Mouse (Mus musculus) bone marrow, adult 2 months (tissue): ENCODE data around the gene Sec22b. TPM values are rescaled to one million over a fixed set of nuclear protein-coding genes. Genes with fewer than 3 reads are reported as not detected.
A peak's percentile ranks its signal among the peaks of the same experiment; 100 is the strongest.

Experiments
- H3K27ac ChIP-seq: fragments of 200-500 bp; 2 replicates; pipeline ENCODE4 v1.5.1; 2012; ENCODE audit warnings: low read depth, mild to moderate bottlenecking, control low read depth, inconsistent platforms, low read length; ENCODE audit not compliant: control insufficient read depth, poor library complexity, insufficient read depth
- H3K4me1 ChIP-seq: fragments of 200-500 bp; 2 replicates; pipeline ENCODE4 v1.6.1; 2011; ENCODE audit warnings: low read length; ENCODE audit not compliant: control insufficient read depth, insufficient read depth
- H3K4me3 ChIP-seq: fragments of 200-500 bp; replicated peaks from 2 replicates; pipeline ENCODE3; 2011; ENCODE audit warnings: mild to moderate bottlenecking, low read depth, low read length, control low read depth; ENCODE audit not compliant: control insufficient read depth
- CTCF ChIP-seq: fragments of 200-500 bp; IDR thresholded peaks from 2 replicates; pipeline ENCODE4 v1.5.1; 2011; ENCODE audit warnings: low read length, control low read depth; ENCODE audit not compliant: control insufficient read depth, insufficient read depth
- POLR2A ChIP-seq: fragments of 200-500 bp; IDR thresholded peaks from 2 replicates; pipeline ENCODE4 v1.6.1; 2011; ENCODE audit warnings: low read depth, mild to moderate bottlenecking, control low read depth, low read length, borderline replicate concordance; ENCODE audit not compliant: control insufficient read depth
- WGBS: fragments of 180-500 bp; shearing (Covaris S2); methylation state at CpG from one replicate; pipeline ENCODE4 v1.1.7; 2018; 5-methylcytosine and 5-hydroxymethylcytosine counted together
- polyA plus RNA-seq: library from polyadenylated mRNA; stranded (reverse); fragments of >200 nt; gene quantifications from 2 replicates; pipeline ENCODE4 v1.2.4, GENCODE M21; 2011; ENCODE audit warnings: low replicate concordance; ENCODE audit not compliant: missing spikeins, insufficient read depth, insufficient read length

Gene Sec22b
- 28.6 and 45.3 TPM in 2 replicates for polyA plus RNA-seq

- Histone ChIP-seq H3K4me1 (peaks cover 2% of the 10 kb centered on the region; the same call in 1 of the 2 replicates), H3K27ac (peak within 1 kb of the TSS; percentile 82), H3K4me3 (peak within 1 kb of the TSS; percentile 98)
- WGBS = 5% methylated on average over 41 of the region's 41 CpGs
- peak; percentile 86 for TF ChIP-seq POLR2A
- TF ChIP-seq CTCF = no peak
Observed at GRCm38 (mm10) chr3:97900516-97901490, at the start of gene Sec22b. Sec22b (plus strand) TSS chr3:97901190.

- H3K27ac ChIP-seq = no peak overlapping the region
- TF ChIP-seq CTCF (no peak), POLR2A (no peak)
- H3K4me3 ChIP-seq = no peak overlapping the region
- H3K4me1 ChIP-seq = no peaks in the 10 kb centered on the region
- 84% methylated on average over 2 of the region's 2 CpGs for WGBS
Observed at GRCm38 (mm10) chr3:97851803-97852202, 49.2 kb upstream of the Sec22b start.

- Histone ChIP-seq H3K4me1 (no peaks in the 10 kb centered on the region), H3K4me3 (no peak overlapping the region), H3K27ac (no peak overlapping the region)
- TF ChIP-seq CTCF = no peak
- no peak for TF ChIP-seq POLR2A
- 73% methylated on average over 9 of the region's 9 CpGs for WGBS
Observed at GRCm38 (mm10) chr3:97854575-97855384, 46.2 kb upstream of the Sec22b start.

- Histone ChIP-seq H3K4me1 (no peaks in the 10 kb centered on the region), H3K4me3 (no peak overlapping the region), H3K27ac (no peak overlapping the region)
- no peak for TF ChIP-seq CTCF
- WGBS = 57% methylated on average over 1 of the region's 1 CpGs
Observed at GRCm38 (mm10) chr3:97859400-97859799, 41.6 kb upstream of the Sec22b start.

- Histone ChIP-seq H3K4me1 (no peaks in the 10 kb centered on the region), H3K27ac (no peak overlapping the region), H3K4me3 (no peak overlapping the region)
- WGBS = 82% methylated on average over 7 of the region's 7 CpGs
- TF ChIP-seq CTCF = no peak
- TF ChIP-seq POLR2A = no peak
Observed at GRCm38 (mm10) chr3:97860820-97861451, 40.1 kb upstream of the Sec22b start.

GRCm38 (mm10) chr3:97866696-97867095 lies 34.3 kb upstream of the Sec22b start:
- TF ChIP-seq POLR2A = no peak
- no peak for TF ChIP-seq CTCF
- Histone ChIP-seq H3K4me1 (no peaks in the 10 kb centered on the region), H3K27ac (no peak overlapping the region), H3K4me3 (no peak overlapping the region)
- 68% methylated on average over 4 of the region's 4 CpGs for WGBS

GRCm38 (mm10) chr3:97867221-97868023 lies 33.6 kb upstream of the Sec22b start:
- no peak for TF ChIP-seq POLR2A
- TF ChIP-seq CTCF = no peak
- Histone ChIP-seq H3K27ac (no peak overlapping the region), H3K4me1 (no peaks in the 10 kb centered on the region), H3K4me3 (no peak overlapping the region)
- 4% methylated on average over 28 of the region's 28 CpGs for WGBS
